Mouse (Mus musculus) mouse embryonic stem cell (cell line): ENCODE measurements around the gene Fcmr.

Source experiments
- in situ Hi-C, 2 experiments: fragments of 300-500 bp; cut with MboI; formaldehyde crosslinking; loops; 1 replicate in 1 of 2; 3 replicates in 1 of 2; pipeline ENCODE4 v1.14.3; 2019 to 2020; ENCODE audit warnings: low sequenced_read_pairs in 2 of 2, low pct_unique_long_range_greater_than_20kb in 1 of 2, mixed read lengths in 1 of 2; ENCODE audit not compliant: unreplicated experiment in 1 of 2

Gene Fcmr

GRCm38 (mm10) chr1:130865541-130866221, at the start of gene Fcmr:
TSS of gene Fcmr (plus strand) at chr1:130865669.
- in situ Hi-C loops: no loop called here

- in situ Hi-C loops: no loop called here
Measured at GRCm38 (mm10) chr1:130819737-130820136, 45.7 kb upstream of the Fcmr start.

GRCm38 (mm10) chr1:130820316-130821148, 44.9 kb upstream of the Fcmr start:
- in situ Hi-C loops: no loop called here

DNA sequence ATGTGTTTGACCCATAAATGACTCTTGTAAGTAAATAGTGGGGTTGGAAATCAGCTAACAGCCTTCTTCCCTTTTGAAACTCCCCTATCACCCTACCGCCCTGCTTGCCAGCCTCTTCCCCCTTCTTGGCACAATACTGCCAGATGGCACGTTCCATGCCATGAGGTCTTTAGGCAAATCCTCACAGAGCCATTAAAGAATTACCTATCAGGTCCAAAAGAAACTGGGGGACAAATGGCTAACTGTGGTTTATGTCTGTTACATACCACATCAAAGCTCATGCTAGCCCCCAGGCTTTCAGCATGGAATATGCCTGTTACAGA, 44.4 kb upstream of the Fcmr start:
- in situ Hi-C loops: no loop called here

DNA sequence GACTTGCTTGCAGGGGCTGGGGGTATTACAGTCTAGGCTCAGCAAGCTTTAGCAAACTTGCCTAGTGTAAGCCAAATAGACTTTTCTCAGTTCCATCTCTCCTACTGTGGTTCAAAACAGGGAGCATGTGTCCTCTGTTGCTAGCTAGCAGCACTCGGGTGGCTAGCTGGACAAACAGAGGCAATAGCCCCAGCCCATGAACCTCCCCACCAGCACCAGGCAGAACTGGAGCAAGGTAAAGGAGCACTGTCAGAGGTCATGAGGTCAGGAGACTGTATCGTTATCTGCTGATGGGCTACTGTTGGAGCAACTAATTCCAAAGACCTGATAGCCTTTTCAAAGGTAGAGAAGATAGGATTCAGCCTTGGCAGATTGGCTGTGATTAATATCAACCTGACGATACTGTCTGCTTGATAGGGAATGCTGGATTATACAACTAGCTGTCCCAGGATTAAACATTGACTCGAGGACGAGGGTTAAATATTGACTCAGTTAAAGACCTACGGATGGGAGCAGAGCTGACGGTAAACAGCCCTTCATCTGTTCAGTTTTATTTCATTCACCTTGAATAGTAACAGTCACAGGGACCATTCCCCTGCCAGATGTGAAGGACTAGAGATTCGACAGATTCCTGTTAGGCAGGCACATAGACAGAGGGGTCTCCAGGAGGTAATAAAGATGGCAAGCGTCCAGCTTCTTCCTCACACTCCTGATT, 43.4 kb upstream of the Fcmr start:
- in situ Hi-C loops: no loop called here

DNA sequence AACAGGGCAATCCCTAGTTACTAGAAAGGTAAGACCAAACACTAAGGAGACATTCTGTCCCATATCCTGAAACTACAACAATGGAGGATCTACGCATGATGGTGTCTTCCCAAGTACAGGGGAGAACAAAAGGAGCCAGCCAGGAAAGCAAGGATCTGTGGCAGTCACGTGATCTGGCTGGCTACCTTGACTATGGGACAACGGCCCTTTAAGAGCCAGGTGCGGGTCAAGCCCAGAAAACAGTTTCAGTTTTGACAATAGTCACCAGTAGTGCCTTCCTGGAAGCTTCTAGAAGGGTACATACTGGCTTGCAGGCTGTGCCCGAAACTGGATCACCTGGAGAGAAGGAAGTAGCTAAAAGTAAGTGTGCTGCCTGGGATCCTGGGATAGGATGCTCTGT, 39.0 kb upstream of the Fcmr start, which contains the start of gene Pigr:
Pigr (plus strand) TSS at position 237 of the 400 bp plus-strand sequence.
- in situ Hi-C loops: no loop called here

DNA sequence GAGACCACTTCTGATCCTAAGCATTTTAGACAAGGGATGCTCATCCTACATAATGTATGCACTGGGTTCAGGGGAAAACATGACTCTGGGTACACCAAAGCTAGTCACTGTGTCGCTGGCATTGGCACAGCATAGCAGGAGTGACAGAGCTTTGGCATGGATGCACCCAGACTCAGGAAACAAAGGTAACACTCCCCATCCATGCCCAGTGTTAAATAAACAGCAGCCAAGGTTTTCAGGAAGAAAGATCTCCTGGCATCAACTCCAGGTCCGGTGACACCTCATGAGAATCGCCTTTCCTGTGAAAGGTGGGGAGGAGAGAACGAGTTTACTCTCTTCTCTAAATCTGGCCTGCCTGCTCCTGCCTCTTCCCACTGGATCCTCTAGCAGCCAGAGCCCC, 36.8 kb upstream of the Fcmr start:
- in situ Hi-C loops: no loop called here

DNA sequence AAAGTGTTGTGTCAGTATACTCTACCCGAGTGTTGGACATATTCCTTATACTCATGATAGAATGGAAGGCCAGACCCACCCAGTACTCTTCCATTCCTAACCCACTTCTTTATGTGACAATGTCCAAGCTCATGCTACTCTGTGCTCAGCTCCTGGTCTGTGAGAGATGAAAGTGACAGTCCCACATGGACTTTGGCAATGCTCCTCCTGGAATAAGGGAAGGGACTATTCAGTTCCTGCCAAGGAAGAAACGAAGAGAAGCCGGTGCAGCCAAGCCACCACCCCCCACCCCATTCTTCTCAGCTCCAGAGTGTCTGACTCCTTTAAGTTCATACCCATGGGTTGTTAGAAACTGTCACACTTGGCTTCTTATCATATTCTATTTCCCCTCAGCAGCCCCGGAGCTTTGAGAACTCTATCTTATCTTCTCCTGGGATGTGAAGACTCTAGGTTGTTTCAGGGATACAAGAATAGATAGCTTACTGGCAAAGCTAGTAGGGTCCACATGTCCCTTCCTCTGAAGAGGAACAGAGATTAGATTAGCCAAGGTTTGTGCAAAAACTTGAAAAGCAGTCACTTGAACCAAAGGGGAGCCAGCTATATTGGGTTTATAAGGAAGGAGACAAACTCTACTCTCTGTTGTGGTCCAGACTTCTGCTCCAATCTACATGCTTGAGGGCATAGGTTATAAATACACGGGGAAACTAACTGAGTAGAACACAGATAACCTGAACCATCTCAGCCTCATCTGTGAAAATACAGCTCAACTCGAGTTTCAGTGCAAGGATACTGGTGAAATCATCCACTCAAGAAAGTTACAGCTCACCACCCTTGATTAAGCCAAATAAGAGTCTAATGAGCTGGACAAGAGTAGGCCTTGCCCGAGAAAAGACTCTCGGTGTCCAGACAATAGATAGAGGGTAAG, 35.3 kb upstream of the Fcmr start:
- in situ Hi-C loops: no loop called here

DNA sequence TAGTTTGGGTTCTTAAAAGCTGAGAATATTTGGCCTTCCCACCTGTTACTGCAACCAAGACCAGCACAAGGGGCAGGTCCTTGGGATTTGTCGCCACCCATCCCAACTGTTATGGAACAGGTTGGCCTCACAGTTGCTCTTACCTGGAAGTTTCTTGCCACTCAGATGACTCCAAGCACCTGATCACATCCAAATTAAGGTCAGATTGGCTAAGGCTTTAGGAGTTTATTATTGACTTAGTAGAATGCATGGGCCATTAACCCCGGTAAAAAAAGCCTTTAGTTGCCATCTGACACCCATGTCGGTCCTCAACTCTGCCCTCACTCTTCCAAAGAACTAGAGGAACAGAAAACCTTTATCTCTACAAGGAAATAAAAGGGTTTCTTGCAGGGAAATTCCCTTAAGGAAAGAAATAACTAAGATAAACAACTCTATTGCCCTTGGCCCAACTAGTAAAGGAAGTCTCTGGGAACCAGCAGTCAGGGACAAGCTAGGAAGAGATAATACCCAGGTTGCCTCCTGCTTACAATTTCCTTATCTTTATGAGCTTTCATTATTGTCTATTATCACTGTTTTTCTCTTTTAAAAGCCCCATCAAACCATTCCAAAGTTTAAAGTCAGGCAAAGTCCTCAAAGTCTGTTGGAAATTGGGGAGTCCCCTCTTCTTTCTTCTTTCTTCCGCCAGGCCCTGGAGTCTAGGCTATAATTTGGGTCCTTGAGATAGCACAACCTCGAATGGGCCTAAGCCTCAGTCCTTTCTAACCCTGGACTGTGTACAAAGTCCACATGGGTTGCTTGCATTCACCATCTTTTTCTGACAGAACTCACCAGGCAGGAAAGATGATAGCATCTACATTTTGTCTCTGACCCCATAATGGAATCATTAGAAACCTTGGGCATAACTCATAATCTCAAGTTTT, 33.0 kb upstream of the Fcmr start:
- in situ Hi-C loops: no loop called here

DNA sequence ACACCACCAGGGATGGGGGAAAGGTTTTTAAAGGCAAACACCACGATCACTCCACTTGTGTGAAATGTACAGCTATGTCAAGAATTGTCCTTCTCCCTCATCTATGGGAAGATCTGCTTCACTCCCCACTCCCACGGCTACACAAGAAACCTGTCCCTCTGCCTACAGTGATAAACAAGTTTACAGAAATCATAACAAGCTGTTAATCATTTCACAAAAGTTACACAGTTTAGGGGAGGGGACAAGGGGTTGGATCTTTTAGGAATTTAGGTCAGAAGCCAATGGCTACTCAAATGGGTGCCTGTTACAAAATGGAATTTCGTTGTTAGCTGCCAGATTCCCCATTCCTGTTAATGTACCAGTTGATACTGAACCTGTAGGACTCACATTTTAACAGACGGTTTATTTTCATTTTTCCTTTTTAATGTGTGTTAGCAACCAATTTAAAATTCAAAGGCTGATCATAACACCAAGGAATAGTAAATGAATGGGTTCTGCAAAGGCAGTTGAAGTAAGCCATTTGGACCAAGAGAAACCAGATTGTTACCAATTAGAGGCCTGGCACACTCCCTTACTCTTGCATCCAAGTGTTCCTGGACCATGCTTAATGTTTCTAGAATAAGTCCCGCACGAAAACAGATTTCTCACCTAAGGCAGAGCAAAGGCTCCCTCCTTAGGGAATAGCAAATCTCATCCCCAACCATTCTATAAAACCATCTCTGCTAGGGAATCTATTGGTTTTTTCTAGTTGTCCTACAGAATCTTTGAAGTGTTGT, 30.1 kb upstream of the Fcmr start:
- in situ Hi-C loops: no loop called here

DNA sequence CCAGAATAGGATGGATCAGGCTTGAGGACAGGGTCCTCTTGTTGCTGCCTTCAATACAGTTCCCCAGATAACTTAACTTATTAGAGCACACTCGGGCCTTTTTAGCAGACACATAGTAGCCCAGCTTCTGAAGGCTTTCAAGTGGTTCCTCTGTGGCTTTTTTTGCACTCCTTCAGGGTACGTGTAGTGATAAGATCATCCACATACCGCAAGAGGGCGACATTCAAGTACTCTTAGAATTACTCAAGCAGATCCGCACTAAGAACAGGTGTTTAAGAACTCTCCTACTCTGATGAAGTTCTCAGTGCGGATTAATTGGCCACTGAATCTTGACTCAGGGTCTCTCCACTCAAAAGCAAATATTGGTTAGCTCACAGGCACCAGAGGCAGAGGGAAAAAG, 27.2 kb upstream of the Fcmr start:
- in situ Hi-C loops: no loop called here

GRCm38 (mm10) chr1:130840599-130841379, 24.7 kb upstream of the Fcmr start:
- in situ Hi-C loops: no loop called here

GRCm38 (mm10) chr1:130841621-130842020, 23.8 kb upstream of the Fcmr start:
- in situ Hi-C loops: no loop called here

DNA sequence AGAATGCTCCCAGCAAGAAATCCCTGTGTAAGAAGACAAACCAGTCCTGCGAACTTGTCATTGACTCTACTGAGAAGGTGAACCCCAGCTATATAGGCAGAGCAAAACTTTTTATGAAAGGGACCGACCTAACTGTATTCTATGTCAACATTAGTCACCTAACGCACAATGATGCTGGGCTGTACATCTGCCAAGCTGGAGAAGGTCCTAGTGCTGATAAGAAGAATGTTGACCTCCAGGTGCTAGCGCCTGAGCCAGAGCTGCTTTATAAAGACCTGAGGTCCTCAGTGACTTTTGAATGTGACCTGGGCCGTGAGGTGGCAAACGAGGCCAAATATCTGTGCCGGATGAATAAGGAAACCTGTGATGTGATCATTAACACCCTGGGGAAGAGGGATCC, 21.0 kb upstream of the Fcmr start:
- in situ Hi-C loops: no loop called here

- in situ Hi-C loops: no loop called here
Measured at GRCm38 (mm10) chr1:130849530-130850214, 15.8 kb upstream of the Fcmr start.

DNA sequence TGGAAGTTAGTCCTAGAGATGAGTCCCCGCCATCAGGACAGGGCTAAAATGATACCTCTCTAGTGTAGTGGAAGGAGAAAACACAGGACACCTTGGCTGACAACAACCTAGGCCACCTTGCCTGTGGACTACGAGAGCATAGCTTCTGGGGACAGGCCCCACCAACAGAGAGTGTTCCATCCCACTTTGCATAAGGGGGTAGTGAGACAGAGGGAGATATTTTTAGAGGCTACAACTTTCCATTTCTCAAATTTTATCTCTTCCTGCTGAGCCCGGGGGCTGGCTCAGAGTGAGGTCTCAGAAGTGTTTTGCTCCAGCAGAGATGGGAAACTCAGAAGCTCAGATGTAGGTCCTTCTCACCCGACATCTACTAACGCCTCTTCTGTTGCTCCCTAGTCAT, 15.1 kb upstream of the Fcmr start:
- in situ Hi-C loops: no loop called here
